Mouse (Mus musculus) liver, embryonic 14.5 days (tissue): ENCODE results near the gene Adamts6.

Experiments
- CTCF ChIP-seq: IDR thresholded peaks from 2 replicates; pipeline ENCODE4 v1.5.1; 2016; ENCODE audit warnings: antibody characterized with exemption, low read depth, control low read depth
- EP300 ChIP-seq: IDR thresholded peaks from 2 replicates; pipeline ENCODE4 v1.6.1; 2016; ENCODE audit warnings: antibody characterized with exemption, low read depth

DNA sequence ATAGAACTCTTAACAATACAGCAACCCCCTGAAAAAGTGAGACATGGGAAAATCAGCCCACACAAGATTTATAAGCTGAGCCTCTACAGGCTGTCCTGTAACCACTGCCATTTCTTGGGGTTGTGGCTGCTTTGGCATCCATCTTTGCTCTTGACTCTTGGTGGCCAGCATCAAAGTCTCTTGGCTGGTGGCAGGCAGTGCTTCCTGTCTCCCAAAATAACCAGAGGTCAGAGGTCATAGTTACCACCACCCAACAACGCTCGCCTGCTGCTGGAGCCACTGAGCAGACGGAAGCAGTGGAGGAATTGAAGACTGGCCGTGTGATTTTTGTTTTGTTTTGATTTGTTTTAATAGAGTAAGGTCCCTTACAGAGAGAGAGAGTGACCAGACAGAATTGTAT is 228.5 kb downstream of the Adamts6 start:
- TF ChIP-seq EP300 (no peak), CTCF (no peak)
